Mouse (Mus musculus) thymus, adult 2 months (tissue): ENCODE measurements at regions not wholly inside any gene's neighbourhood (a gene's known extent, or its start where the extent isn't known, plus 50 kb on each side); places are given as distances from the start of the nearest gene placed in this dataset.

ENCODE experiments used
- CTCF ChIP-seq: fragments of 200-500 bp; IDR thresholded peaks from 2 replicates; pipeline ENCODE4 v1.5.1; 2012; ENCODE audit warnings: mild to moderate bottlenecking, control low read depth, low read length, moderate library complexity, borderline replicate concordance; ENCODE audit not compliant: control insufficient read depth, poor library complexity, insufficient read depth; ENCODE audit errors: extremely low read depth
- POLR2A ChIP-seq: fragments of 200-500 bp; IDR thresholded peaks from 2 replicates; pipeline ENCODE4 v1.6.1; 2012; ENCODE audit warnings: mild to moderate bottlenecking, low read length, control low read depth, moderate library complexity; ENCODE audit not compliant: control insufficient read depth, poor library complexity, insufficient read depth; ENCODE audit errors: extremely low read depth

- TF ChIP-seq CTCF: no peak
- no peak for TF ChIP-seq POLR2A
These were observed 124.2 kb upstream of the Thsd7b start for GRCm38 (mm10) chr1:129148733-129149388.
